Mouse (Mus musculus): ENCODE measurements at regions not wholly inside any gene's neighbourhood (a gene's known extent, or its start where the extent isn't known, plus 50 kb on each side); places are given as distances from the start of the nearest gene placed in this dataset.

- H3K4me1 ChIP-seq (replicated peaks), result no peaks in the 10 kb centered on the region
- no peak for ATAC-seq (ENCODE audit: low FRiP score, low read depth)
- H3K27me3 ChIP-seq, result no peaks in the 10 kb centered on the region
- no peak overlapping the region for H3K9ac ChIP-seq
- no peak overlapping the region for H3K4me3 ChIP-seq
- WGBS, result 83% methylated on average over 9 of the region's 9 CpGs
- H3K4me2 ChIP-seq, result no peak overlapping the region
- H3K9me3 ChIP-seq, result no peaks in the 10 kb centered on the region
- no peak overlapping the region for H3K27ac ChIP-seq (replicated peaks)
- H3K36me3 ChIP-seq, result no peaks in the 10 kb centered on the region
These were observed 50.1 kb upstream of the Nr5a2 start for GRCm38 (mm10) chr1:137010240-137010926.

MicroRNAs encoded in the stretch of these regions (microRNA counts, 519-probe panel; counts per million panel counts)
- microRNA mmu-miR-181a (5,147 counts per million, percentile 97 among the panel's probes with 10 or more counts), microRNA mmu-miR-181b+mmu-miR-181d (2,404 counts per million, percentile 34 among the panel's probes with 10 or more counts)

Small RNA genes lying in the stretch of these regions (microRNA-seq; reads per million reads assigned to microRNA genes)
- gene Mir181a-1 (4,290 reads per million, percentile 90 among the genes with 10 or more reads in this experiment), gene Mir181b-1 (22.0 reads per million, percentile 35 among the genes with 10 or more reads in this experiment)
